Mouse (Mus musculus) embryo, embryonic 11 days (tissue): Measurements from ENCODE around the gene Insl3.

Experiments used
- DNase-seq: peaks from one replicate; pipeline ENCODE4 v3.0.0-alpha.2; 2015

The Insl3 gene

DNA sequence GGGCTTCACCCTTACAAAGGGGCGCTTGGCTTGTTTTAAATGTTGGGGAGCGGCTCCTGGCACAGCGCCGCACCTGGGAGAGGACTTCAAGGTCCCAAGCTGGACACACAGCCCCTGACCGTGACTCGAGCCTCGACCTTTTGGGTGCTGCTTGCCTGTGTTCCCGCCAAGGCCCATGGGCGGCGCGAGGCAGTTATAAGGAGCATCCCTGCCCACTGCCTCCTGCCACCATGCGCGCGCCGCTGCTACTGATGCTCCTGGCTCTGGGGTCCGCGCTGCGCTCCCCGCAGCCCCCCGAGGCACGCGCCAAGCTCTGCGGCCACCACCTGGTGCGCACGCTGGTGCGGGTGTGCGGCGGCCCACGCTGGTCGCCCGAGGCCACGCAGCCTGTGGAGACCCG lies at the start of gene Insl3:
Gene Insl3, plus strand, starts transcription at position 187 of the 400 bp plus-strand sequence.
- no peak for DNase-seq

- no peak for DNase-seq
Observed at GRCm38 (mm10) chr8:71639318-71639717, 49.7 kb upstream of the Insl3 start.

GRCm38 (mm10) chr8:71645510-71645909 lies 43.5 kb upstream of the Insl3 start:
- no peak for DNase-seq

DNA sequence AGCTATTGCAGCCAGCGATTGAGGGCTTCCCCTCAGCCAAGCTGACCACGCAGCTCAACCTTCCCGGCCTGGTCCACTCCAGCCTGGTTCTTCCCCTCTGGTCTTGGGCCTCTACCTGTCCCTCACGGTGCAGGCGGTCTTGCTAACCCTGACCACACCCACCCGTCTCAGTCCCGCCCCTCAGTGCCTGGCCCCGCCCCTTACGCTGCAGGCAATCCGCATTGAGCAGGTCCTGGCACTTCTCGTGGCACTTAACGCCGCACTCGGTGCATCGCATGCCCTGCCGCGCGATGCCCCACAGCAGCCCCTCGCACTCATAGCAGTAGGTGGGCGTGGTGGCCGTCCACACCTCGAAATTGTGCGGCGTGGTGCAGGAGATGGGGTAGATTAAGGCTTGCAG lies 34.4 kb upstream of the Insl3 start:
- DNase-seq = peak; percentile 43

DNA sequence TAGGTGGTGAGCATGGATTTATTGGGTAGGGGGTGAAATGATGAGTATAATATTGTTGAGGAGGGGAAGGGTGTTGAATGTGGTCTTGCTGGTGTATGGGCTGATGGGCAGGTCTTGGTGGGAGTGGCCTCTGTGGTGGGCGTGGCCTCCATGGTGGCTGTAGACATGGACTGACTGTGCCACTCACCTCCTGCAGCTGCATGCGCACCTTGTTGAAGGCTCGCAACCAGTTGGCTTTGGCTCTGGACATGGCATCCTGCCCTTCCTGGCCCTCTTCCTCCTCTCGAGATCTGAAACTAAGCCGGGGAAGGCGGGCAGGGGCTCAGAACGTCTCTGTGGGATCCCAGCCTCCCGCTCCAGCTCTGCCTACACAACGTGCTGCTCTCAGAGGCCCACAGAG lies 31.2 kb upstream of the Insl3 start:
- DNase-seq = no peak

DNA sequence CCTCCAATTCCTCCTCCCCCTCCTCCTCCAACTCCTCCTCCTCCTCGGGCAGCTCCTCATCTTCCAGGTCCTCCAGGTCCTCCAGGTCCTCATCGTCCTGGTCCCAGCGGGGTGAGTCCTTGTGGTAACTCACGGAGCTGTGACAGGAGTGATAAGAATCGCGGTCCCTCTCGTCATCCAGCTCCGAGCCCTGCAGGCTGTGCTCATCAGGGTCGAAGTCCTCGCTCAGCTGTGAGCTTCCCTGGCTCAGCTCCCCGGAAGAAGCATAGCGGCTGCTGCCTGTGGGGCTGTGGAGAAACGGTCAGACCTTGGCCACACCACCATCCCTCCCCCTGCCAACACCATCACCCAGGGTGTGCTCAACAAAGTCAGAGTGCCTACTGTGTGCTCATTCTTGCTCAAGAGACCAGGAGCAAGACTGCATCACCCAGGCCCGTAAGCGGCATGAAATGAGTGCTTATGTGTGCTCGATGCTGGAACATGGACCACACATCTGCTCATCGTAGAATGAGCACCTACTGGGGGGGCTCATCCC lies 30.4 kb upstream of the Insl3 start:
- DNase-seq = no peak

DNA sequence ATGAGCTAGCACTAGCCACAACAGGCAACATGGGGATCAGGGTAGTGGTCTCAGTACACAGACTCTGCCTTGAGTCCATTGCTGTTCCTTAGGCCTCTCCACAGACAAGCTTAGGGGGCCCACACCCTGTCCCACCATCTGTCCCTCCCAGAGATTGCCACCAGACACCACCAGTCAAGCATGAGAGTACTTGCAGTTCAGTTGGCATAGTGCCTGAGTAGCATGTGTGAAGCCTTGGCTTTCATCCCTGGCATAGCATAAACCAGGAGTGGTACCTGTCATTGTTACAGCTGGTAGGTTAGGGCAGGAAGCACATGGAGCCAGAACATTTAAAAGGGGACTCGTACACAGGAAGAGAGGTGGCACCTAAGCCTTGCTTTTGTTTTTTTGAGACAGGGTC lies 29.3 kb upstream of the Insl3 start:
- DNase-seq = no peak

DNA sequence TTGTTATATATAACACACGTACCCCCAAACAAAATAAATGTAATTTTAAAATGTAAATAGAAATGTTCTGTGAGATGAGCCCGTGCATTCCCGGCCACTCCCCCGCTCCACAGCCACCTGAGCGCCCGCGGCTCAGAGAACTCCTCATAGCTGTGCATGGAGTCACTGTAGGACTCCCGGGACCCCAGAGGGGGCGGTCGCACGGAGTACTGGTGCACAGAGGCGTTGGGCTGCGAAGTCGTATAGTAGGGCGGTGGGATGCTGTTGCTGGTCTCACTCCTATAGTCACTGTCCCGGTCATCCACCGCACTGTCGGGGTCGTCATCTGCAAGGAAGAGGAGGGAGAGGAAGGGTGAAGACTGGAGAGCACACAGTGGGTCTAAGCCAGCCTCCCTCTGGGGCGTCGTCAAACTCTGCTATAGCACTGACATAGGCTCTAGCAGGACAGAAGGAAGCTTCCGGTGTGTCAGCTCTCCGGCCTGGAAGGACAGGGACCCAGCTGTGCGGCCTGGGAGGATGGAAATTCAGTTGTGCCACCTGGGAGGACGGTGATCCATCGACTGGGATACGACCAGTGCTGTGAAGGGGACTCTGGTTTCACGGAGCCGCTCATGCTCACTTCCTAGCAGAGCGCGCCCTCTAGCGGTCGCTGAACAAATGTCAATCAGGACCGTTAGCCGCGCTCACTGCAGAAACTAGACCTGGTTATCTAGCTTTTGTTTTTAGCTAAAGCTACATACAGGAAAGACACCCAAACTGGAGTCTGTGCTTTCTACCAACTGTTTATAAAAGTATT lies 28.5 kb upstream of the Insl3 start:
- DNase-seq = peak; percentile 91

- peak; percentile 83 for DNase-seq
Observed at GRCm38 (mm10) chr8:71665331-71666130, 23.5 kb upstream of the Insl3 start.

DNA sequence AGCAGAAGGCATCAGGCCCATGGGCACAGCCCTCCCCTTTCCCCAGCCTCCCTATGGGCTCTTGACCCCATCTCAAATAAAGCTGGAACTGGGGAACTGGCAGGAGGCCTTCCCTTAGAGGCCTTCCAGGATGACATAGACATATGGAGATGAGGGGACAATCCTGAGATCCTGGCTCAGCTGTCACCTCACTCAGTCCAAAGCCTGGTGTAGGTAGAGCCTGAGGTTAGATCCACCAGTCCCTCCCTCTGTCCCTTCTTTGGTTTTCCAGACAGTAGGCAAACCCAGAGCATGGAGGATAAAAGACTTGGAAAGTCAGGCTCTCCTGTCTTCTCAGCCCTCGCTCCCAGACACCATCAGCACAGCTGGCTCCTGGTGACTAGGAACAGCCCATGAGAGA lies 22.2 kb upstream of the Insl3 start:
- no peak for DNase-seq

DNA sequence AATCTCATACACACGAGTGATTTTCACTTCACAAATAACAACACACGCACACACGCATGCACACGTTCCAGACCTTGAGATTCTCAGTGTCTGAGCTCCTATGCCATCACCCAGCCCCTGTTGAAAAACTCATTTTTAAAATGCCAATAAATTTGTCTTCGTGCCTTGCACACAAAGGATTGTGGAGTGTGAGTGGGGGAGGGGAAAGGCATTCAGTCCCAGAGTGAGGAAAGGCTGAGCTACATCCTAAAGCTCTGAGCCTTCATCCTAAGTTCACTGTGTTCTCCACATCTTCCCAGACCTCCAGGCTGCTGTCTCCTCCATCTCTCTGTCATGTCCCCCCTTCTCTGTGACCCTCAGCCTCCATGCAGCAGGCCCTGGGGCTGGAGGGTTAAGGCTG lies 21.8 kb upstream of the Insl3 start:
- DNase-seq = no peak

DNA sequence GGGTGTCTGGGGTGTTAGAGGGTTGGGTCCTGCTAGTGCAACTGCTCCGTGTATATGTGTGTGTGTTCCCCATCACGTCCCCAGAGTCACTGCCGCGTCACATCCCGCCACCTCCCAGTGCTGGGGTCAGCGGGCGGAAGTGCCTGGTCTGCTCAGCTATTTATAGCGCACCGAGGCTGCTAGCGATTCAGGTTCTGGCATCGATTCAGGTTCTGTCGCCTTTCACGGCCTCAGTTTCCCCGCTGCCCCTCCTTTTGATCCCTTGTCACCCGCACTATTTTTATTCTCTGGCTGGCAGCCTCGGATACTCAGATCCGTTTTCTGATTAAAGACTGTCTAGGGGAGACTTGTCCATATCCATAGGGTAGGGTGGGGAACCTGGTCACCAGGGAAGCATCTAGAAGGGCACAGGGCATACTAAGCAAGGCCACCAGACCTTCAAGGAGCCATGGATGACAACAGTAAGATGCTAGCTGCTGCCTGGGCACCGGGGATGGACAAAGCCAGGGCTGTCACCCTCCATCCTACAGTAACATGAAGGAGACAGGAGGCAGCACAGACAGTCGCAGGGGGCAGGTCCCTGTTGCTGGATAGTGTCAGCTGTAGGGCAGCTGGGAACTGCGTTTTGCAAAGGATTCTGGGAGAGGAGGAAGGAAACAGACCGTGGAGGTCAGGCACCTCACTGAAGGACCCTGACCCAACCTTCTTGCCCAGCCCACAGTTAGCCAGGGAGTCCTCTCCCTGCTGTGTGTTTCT lies 20.6 kb upstream of the Insl3 start:
- DNase-seq = peak; percentile 58

DNA sequence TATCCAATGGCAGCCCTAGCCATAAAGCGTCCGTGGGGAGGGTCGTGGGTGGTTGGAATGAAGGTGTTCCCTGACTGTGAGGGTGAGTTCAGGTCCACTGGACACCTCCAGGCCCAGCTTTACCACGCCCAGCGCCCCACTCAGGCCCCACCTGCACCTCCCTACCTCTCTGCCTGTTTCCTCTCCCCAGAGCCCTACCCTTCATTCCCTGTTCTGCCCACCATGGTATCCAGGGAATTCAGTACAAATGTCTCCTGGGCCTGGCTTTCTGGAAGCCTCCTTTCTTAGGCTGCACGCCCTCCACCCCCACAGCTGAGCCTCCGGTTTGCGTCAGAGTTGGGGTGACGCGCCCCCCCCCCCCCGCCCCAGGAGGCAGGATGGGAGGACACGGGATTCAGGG lies 18.8 kb upstream of the Insl3 start:
- no peak for DNase-seq

DNA sequence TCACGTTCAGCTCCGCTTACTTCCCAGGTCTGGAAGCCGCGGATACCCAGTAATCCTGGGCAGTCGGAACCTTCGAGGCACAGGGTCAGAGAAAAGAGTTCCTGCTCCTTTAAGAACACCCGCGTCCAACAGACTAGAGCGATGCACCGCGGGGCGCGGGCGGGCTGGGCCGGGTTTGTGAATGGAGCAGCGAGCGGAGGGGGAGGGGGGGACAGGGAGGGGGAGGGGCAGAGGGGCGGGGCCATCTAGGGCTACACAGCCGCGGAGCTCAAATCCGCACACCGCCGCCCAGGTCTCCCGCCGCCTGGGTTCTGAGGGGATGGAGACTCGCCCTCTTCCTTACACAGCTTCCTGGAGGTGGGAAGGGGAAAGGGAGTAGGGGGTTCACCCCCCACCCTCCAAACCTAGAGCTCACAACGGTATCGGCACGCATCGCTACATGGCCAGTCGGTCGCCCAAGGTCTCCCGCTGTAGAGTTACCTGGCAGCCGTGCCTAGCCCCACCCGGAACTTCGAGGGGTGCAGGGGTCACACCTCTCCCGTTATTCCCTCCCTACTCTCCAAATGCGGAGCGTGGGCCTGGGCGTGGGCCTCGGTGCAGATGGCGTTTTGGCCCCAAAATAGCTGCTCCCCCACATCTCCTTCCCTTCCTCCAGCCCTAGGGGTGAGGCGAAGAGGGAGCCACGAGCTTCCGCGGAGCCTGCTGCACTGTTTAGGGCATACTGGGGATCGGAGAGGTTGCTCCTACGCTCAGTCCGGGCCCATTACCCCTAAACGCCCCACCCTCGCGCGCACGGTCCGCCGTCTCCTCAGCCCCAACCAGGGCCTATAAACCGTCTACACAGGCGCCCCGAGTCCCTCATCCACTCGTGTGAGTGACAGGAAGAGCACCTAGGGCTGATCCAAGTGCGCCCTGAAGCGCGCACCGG lies 18.1 kb upstream of the Insl3 start:
- DNase-seq = peak; percentile 90

- peak; percentile 94 for DNase-seq
Observed at GRCm38 (mm10) chr8:71671549-71671965, 17.5 kb upstream of the Insl3 start, which contains the start of gene Unc13a. Unc13a (minus strand) TSS chr8:71671757.

GRCm38 (mm10) chr8:71672168-71672735 lies 16.8 kb upstream of the Insl3 start:
- no peak for DNase-seq

DNA sequence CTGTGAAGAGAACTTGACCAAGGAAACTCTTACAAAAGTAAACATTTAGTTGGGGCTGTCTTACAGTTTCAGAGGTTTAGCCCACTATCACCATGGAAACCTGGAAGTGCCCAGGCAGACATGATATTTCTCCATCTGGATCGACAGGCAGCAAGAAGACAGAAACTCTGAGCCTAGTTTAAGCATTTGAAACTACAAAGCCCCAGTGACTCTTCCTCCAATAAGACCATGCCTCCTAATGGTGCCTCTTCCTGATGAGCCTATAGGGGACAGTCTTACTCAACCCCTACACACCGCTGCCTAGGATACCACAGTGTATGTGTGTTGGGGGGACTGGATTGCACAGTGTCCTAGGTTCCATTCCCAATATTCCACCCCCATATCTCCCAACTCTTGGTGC lies 14.9 kb upstream of the Insl3 start:
- no peak for DNase-seq

- no peak for DNase-seq
Observed at GRCm38 (mm10) chr8:71675456-71676019, 13.5 kb upstream of the Insl3 start.

DNA sequence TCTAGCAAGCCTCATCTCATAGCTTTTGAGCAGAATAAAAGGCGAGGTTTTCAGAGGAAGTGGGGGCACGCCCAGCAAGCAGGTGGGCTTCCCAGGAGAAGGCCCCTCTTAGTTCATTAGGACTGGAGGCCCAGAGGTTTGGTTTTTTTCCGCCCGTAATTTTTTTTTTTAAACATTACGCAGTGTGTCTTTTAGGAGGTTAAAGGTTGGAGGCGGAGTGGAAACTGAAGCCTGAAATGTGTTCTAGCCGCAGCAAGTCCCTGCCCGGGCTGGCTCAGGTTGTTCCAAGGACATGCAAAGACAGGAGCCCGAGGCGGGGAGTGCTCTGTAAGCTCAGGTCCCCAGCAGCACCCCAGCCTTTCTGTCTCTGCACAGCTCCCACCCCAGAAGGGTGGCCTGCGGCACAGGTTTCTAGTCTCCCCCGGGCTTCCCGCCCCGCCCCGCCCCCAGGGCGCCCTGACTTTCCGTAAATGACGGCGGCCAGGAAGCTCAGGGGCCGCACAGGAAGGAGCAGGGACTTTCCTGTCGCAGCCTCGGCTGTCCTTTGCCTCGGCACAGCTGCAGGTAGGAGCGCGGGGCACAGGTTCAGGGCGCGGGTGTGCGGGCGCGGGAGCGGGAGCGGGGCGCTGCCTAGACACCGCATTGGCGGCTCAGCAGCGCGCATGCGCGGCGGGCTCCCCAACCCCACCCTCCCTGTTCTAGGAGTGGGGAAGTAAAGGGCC lies 12.8 kb upstream of the Insl3 start, which contains the start of gene Jak3:
Gene Jak3, plus strand, starts transcription at position 277 of the 722 bp plus-strand sequence.
- DNase-seq = peak; percentile 64

GRCm38 (mm10) chr8:71676803-71677202 lies 12.2 kb upstream of the Insl3 start:
- DNase-seq = no peak
